Mouse (Mus musculus): ENCODE results near the gene Serac1.
A peak's percentile ranks its signal among the peaks of the same experiment; 100 is the strongest.

Serac1 gene

GRCm38 (mm10) chr17:6079287-6080122, at the start of gene Serac1, which contains the start of gene Gtf2h5:
TSS of gene Serac1 (minus strand) at chr17:6079741.
TSS of gene Gtf2h5 (plus strand) at chr17:6079786.
- peak; percentile 84 for DNase-seq (ENCODE audit: low read depth, low spot score)

- no peak for DNase-seq (ENCODE audit: low read depth, low spot score)
Observed at GRCm38 (mm10) chr17:6128039-6128438, 48.5 kb upstream of the Serac1 start.

GRCm38 (mm10) chr17:6125441-6125840, 45.9 kb upstream of the Serac1 start:
- no peak for DNase-seq (ENCODE audit: low read depth, low spot score)

GRCm38 (mm10) chr17:6123776-6124175, 44.2 kb upstream of the Serac1 start:
- DNase-seq (ENCODE audit: low read depth, low spot score): no peak

GRCm38 (mm10) chr17:6118861-6119260, 39.3 kb upstream of the Serac1 start:
- no peak for DNase-seq (ENCODE audit: low read depth, low spot score)

GRCm38 (mm10) chr17:6117917-6118316, 38.4 kb upstream of the Serac1 start:
- DNase-seq (ENCODE audit: low read depth, low spot score): no peak

GRCm38 (mm10) chr17:6117148-6117725, 37.7 kb upstream of the Serac1 start:
- no peak for DNase-seq (ENCODE audit: low read depth, low spot score)

GRCm38 (mm10) chr17:6115085-6115484, 35.5 kb upstream of the Serac1 start:
- no peak for DNase-seq (ENCODE audit: low read depth, low spot score)

GRCm38 (mm10) chr17:6113653-6114052, 34.1 kb upstream of the Serac1 start:
- DNase-seq (ENCODE audit: low read depth, low spot score): no peak

- no peak for DNase-seq (ENCODE audit: low read depth, low spot score)
Observed at GRCm38 (mm10) chr17:6110956-6111355, 31.4 kb upstream of the Serac1 start.

- no peak for DNase-seq (ENCODE audit: low read depth, low spot score)
Observed at GRCm38 (mm10) chr17:6108175-6108574, 28.6 kb upstream of the Serac1 start.

GRCm38 (mm10) chr17:6107015-6107601, 27.6 kb upstream of the Serac1 start:
- no peak for DNase-seq (ENCODE audit: low read depth, low spot score)

- DNase-seq (ENCODE audit: low read depth, low spot score): no peak
Observed at GRCm38 (mm10) chr17:6106361-6107014, 26.9 kb upstream of the Serac1 start, which contains the start of gene Tulp4. TSS of gene Tulp4 (plus strand) at chr17:6106437.

- no peak for DNase-seq (ENCODE audit: low read depth, low spot score)
Observed at GRCm38 (mm10) chr17:6103566-6103965, 24.0 kb upstream of the Serac1 start.

- DNase-seq (ENCODE audit: low read depth, low spot score): no peak
Observed at GRCm38 (mm10) chr17:6102287-6102686, 22.7 kb upstream of the Serac1 start.

- no peak for DNase-seq (ENCODE audit: low read depth, low spot score)
Observed at GRCm38 (mm10) chr17:6097884-6098283, 18.3 kb upstream of the Serac1 start.

- DNase-seq (ENCODE audit: low read depth, low spot score): no peak
Observed at GRCm38 (mm10) chr17:6095579-6095978, 16.0 kb upstream of the Serac1 start.

GRCm38 (mm10) chr17:6091604-6092003, 12.1 kb upstream of the Serac1 start:
- no peak for DNase-seq (ENCODE audit: low read depth, low spot score)

- no peak for DNase-seq (ENCODE audit: low read depth, low spot score)
Observed at GRCm38 (mm10) chr17:6083323-6083890, 3.9 kb upstream of the Serac1 start.

GRCm38 (mm10) chr17:6073405-6073804, 6.1 kb downstream of the Serac1 start:
- DNase-seq (ENCODE audit: low read depth, low spot score): no peak

- no peak for DNase-seq (ENCODE audit: low read depth, low spot score)
Observed at GRCm38 (mm10) chr17:6069866-6070265, 9.7 kb downstream of the Serac1 start.

GRCm38 (mm10) chr17:6067613-6068012, 11.9 kb downstream of the Serac1 start:
- DNase-seq (ENCODE audit: low read depth, low spot score): no peak
